Mouse (Mus musculus): ENCODE data around the gene Gm45837.
"Not testable (repeated sequence)": the region's sequence is repeated elsewhere in the genome, so short reads cannot be mapped to it uniquely, and the experiment has no call there.

The Gm45837 gene

DNA sequence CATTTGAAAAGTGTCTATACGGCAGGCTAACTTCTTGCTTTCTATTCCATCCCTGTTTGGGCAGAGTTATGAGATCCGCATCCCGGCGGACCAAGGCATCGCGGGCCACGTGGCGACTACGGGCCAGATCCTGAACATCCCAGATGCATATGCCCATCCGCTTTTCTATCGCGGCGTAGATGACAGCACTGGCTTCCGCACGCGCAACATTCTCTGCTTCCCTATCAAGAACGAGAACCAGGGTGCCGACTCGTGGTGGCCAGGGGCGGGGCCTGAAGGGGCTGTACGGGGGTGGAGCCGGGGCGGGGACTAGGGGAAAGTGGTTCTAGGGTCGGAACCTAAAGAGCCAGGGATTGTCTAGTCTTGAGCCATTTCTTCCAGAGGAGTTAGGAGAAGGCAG lies 93.8 kb downstream of the Gm45837 start:
- no peak for DNase-seq

DNA sequence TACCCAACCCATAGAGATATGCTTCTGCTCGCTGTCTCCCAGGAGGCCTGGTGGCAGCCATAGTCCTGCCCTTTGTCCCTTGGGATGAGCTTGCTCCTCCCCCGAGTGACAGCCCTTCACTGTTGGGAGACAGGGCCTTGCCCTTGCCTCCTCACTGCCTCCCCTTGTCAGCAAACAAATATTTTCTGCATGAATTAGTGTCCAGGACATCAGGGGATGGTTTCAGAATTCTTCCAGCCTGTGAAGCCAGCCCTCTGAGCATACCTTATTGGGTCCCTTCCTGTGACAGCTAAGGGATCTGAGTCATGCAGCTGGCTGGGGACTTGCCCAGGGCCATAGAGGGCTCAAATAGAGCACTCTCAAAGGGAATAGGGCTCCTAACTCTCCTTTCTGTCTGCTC lies 98.5 kb downstream of the Gm45837 start:
- no peak for DNase-seq

DNA sequence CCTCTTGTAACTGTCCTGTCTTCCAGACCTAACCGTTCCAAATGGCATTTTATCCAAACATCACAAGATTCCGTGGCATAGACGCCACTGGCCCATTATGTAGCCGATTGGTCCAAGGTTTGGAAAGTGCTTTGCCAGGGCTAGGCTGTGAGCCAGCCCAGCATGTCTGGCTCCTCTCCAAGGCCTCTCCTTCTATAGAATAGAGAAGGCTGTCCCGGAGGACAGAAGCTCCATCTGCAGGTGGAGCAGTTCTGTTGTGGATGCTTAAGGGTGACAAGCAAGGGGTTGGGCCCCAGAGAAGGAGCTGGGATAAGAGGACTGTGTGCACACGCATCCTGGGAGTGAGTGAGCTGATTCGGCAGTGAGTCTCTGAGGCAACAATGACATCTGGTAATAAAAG lies 103.0 kb downstream of the Gm45837 start:
- peak; percentile 60 for DNase-seq

DNA sequence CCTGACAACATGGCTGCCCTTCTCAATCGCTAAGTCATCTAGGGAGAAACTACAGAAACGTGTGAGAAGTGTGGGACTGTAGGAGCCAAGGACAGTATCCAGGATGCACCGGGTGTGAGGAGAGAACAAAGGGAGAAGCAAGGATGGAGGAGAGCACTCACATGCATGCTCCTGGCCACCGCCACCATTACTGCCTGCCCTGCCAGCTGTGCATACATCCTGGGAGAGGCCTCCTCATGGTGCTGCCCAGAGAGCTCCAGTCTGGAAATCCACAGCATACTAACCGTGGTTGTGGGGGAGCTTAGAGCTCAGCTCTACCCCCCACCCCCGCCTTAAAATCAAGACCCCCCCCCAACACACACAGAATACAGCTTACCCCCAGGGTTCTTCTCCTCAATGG lies 104.1 kb downstream of the Gm45837 start:
- DNase-seq: no peak

DNA sequence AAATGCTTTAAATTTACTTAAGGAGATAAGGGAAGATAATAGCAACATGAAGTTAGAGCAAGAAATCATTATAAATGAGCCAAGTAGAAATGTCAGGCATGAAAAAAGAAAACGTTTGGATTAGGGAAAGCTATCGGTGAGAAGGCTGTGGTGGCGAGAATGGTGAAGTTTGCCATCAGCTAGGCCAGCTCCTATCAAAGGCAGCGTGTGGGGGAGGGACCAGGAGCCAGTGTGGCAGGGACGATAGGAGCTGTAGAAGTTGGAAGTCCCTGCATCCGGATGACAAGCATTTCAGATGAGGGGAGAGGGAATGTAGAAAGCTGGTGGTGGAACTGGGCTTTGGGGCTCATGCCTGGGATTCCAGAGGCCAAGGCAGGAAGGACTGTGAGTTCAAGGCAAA lies 104.6 kb downstream of the Gm45837 start:
- no peak for DNase-seq

DNA sequence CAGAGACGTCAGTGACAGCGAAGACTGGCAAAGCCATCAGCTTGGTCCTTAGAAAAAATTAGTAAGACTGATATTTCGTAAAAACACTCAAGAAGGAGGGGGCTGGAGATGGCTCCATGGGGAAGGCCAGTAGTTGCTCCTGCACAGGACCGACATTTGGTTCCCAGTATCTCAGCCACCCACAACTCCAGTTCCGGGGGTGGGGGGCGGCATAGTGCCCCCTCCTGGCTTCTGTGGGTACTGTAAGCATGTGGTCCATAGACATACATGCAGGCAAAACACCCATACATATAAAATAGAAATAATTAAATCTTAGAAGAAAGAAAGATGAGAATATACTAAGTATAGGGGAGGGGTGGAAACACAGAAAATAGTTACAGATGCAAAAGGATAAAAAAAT lies 105.8 kb downstream of the Gm45837 start:
- no peak for DNase-seq

DNA sequence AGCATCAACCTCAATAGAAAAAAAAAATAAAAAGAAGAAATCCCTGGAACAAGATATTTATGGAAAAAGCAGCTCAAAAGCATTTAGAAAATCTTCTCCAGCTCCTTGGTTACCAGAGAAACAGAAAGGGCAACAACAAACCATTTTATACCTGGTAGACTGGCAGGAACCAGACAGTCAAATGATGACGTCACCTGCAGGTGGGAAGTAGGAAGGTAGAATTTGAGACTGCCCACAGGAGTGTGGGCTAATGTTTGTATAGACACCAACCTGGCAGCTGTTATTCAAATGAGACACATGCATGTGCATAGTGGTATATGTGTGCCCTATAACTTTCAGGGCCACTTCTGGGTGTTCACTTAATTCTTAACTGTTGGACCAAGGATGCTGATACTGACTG lies 111.0 kb downstream of the Gm45837 start:
- no peak for DNase-seq

DNA sequence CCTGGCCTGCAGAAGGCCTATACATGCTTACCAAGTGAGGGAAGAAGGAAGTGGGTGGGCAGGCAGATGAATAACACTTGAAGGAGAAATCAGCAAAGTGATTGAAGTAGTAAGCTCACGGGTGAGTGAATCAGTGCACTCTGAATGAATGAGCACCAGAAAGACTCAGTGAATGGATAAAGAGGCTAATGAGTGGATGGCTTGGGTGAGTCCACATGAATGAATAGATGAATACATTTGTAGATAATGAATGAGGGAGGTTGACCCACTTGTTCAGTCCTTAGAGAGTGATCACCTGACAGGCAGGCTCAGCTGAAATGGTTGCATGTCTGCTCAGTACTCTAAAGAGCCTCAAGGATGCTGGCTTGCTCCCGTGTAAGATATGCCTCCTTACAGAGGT lies 112.5 kb downstream of the Gm45837 start:
- no peak for DNase-seq

DNA sequence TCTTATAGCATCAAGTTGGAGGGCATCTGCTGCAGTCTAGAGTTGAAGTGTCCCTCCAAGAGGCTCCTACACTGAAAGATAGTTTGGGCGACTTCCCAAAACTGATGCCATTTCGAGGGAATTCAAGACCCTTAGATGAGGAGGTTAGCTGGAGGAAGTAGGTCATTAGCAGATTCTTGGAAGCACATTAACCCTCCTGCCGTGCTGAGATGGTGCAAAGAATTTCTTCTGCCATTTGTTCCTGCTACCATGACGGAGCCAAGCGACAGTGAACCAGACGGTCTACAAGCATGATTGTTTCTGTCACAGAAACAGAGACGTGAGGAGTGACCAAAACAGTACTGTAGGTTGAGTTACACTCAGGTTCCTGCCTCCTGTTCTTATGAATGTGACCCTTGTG lies 115.8 kb downstream of the Gm45837 start:
- DNase-seq: no peak

DNA sequence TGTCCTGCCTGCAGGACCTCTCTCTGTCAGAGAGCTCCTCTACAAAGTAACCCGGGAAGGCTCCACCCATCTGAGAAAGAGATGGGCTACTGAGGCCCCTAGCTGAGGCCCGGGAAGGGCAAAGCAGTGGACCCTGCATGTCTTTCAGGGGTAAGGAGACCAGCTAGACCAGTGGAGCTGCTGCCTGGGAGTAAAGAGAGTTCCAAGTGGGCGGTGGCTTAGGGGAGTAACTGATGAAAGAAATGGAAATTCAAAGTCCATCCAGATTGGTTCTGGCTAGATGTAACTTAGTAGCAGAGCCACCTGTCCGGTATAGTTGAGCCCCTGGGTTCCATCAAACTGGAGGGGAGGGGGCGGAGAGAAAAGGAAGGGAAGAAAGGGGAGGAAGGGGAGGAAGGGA lies 123.7 kb downstream of the Gm45837 start:
- no peak for DNase-seq

DNA sequence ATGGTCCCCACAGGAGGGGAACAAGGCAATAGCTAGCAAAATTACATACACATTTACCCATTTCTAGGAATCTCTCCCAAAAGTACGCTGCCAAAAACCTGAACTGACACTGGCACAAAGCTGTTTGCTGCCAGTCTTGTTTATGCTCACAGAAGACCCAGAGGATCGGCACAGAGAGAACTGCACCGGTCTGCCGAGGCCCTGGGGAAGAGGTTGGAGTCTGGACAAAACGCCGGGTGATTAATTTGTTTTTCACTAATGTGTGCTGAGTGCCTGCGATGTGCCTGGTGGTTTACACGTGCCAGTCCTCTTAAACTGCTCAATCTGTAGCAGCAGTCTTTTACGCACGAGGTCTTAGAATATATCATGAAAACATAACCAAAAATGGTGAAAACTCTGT lies 124.4 kb downstream of the Gm45837 start:
- no peak for DNase-seq

DNA sequence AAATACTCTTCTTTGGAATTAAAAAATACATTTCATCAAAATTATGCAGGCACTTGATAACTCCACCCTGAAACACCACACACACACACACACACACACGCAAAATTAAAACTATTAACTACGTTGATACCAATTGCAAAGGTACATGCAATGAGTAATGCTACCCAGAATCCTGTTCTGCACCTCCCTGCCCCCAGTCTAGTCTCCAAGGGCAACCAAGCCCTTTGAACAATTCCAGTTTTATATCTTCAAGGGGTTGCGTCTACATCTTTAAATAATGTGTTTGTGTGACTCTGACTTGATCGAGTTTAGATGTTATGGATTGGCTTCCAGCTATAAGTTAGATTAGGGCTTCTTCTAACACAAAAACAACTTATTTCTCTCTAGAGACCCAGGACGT lies 124.8 kb downstream of the Gm45837 start:
- no peak for DNase-seq

DNA sequence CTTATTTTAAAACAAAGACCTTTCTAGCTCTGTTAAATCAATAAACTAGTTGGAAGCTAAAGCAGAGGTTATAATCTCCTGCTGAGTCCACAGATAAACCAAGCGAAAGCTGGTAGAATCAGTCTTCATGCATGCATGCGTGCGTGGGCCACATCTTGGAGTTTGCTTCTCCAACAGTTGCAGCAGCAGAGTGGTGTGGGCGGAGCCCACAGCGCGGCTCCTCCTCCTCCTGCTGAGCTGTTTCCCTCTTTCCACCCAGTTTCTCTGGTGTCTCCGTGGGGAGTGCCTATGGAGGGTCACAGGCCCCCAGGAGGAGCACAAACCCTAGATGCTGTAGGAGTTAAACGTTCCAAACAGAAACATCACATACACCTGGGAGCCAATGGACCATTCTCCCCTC lies 126.9 kb downstream of the Gm45837 start:
- no peak for DNase-seq

DNA sequence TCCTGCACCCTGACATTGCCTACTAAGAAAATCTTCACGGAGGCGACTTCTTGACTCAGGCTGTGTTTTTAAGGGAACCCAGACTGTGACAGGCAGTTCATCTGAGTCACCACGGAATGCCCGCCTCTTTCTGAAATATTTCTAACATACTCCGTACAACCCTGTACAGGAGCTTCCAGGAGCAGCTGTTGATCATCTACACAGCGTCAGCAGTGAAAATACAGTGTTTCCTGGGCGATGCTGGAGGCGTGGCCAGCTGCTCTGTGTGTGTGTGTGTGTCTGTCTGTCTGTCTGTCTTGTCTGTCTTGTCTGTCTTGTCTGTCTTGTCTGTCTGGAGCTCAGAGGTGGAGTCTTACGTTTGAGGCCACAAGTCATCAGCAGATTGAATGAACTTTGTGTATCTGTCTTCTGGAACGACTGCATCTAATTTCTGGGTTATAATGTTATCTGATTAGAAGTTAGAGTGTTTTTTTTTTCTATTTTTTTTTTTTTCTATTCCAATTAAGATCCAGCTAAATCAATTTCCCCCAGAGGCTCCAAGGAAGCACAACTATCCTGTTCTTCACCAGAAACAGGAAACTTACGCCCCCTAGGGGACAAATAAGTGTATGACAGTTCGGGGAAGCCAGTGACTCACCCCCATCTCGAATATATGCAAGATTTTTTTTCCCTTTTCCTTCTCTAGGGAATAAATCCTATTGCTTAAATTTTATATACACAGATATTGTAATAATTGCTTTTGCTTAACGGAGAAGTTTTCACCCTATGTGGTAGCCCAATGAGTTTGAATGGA lies 127.7 kb downstream of the Gm45837 start:
- DNase-seq: peak; percentile 57

DNA sequence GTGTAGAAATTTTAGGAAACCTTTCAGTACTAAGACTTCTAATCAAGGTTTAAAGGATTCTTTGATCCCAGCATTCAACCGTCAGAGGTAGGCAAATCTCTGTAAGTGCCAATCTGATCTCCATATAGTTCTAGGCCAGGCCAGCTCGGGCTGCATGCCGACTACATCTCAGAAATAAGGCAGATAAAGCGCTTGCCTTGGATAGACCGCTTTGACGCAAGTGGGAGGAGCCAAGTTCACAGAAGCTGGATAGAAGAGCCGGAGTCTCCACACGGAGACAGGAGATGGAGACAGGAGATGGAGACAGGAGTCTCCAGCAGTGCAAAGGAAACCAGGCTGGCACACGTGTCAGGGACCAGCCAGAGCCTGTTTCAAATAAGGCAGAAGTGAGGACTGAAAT lies 129.1 kb downstream of the Gm45837 start:
- no peak for DNase-seq

DNA sequence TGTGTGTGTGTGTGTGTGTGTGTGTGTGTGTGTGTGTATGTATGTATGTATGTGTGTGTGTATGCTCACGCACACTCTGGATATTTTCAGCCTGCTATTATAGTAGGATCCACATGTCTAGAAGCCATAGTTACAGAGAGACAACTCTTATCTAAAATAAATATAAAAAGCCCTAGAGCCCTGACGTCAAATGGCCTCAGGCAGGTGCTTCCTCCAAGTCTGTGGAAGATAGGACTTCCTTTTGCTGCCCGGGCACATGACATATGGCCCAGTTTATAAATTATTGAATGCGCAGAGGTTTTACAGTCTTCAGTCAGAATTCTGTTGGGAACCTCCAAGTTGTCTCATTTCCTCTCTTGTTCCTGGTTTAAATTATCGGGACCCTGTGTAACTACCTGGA lies 130.0 kb downstream of the Gm45837 start:
- DNase-seq: no peak

DNA sequence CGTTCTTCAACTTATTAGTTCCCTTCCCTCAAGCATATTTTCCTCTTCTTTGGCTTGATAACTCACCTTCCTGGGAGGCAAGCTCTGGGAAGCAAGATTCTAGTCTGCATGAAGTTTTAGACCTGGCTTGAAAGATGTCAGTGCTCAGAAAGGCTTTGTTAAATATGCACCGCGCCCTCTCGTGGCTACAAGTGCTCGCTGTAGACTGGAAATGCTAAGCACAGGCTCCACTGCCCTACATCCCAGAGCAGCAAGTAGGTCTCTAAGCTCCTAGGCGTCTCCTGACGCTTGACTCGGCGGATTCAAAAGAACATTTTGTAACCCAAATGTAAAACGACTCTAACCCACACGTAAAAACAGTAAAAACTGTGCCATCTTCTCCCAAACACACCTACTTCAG lies 130.4 kb downstream of the Gm45837 start:
- DNase-seq: peak; percentile 84

DNA sequence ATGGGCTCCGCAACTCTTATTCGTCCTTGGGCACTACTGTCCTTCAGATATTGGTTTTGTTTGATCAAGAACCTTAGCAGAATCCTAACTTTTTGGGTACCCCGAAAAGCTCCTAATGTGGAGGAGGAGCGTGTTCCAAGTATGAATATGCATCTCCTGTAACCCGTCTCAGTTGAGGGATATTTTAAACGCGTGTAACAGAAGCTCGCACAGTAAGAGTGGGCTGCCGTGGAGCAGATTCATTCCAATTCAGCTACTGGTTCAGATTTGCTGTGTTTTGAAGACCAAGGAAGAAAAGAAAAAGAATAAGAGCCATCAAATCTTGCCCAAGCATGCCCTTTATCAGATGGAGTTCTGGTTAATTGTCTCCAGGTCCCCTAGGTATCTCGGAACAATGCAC lies 131.0 kb downstream of the Gm45837 start:
- no peak for DNase-seq

DNA sequence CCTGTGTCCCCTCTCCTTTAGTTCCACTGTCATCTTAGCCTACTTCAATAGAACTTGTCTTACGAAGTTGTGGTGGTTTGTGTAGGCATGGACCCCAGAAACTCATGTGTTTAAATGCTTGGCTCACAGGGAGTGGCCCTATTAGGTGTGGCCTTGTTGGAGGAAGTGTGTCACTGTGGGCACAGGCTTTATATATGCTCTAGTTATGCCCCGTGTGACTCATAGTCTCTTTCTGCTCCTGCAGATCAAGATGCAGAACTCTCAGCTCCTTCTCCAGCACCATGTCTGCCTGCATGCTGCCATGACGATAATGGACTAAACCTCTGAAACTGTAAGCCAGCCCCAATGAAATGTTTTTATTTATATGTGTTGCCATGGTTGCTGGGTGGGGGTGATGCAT lies 137.0 kb downstream of the Gm45837 start:
- no peak for DNase-seq

DNA sequence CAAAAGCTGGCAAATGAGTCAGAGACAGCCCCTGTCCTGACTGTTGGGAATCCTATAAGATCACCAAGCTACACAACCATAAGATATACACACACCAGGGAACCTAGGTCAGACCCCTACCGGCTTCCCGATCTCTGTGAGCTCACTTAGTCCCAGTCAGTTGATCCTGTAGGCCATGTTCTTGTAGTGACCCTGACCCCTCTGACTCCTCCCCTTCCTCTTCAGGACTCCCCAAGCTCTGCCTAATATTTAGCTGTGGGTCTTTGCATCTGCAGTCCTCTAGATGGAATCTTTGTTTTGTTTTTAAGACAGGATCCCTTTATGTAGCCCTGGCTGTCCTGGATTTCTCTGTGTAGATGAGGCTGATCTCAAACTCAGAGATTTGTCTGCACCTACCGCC lies 138.6 kb downstream of the Gm45837 start:
- no peak for DNase-seq

DNA sequence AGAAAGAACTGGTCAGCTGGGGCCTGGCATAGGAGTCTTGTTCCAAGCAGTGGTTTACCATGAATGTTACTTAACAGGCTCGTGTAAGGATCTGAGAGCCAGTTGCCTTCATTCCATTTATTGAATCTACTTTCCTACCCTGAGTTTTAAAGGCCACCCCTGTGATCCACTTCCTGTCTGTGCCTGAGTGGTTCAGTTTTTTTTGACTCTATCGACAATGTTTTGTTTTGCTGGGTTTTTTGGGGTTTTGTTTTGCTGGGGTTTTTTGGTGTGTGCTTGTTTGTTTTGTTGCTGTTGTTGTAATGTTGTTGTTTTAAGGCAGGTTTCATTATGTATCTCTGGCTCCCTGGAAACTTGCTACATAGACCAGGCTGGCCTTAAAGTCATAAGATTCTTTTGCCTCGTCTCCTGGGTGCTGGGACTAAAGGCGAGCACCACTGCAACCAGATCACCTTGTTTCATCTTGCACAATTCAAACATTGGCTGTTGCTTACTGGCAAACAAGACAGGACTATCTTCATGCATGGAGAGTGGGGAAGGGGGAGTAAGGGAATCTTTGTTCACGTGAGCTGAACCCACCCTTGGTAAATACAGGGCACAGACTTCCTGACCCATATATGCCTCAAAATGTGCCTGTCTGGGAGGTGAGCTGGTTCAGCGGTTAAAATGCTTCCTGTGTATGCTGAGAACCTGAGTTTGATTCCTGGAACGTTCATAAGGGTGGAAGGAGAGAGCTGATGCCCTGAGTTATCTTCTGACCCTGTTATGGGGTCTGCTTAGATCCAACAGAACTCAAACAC lies 140.2 kb downstream of the Gm45837 start:
- DNase-seq: no peak

DNA sequence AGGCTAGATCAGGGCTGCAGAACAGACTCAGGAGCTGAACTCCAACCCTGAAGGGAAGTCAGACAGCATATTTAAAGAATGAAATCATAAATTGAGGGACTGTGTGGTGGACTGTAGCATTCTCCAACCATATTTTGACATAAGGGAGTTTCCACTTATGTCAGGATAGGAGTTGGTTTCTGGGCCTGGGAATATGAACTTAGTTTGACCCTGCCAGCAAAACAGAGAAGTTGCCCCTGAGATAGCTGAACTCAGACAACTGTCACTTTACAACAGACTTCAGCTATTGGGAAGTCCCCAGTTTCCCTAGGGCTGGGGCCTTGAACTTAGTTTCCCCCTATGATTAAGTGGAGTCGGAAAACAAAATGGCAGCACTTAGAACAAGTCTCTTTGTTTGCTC lies 140.8 kb downstream of the Gm45837 start:
- no peak for DNase-seq

DNA sequence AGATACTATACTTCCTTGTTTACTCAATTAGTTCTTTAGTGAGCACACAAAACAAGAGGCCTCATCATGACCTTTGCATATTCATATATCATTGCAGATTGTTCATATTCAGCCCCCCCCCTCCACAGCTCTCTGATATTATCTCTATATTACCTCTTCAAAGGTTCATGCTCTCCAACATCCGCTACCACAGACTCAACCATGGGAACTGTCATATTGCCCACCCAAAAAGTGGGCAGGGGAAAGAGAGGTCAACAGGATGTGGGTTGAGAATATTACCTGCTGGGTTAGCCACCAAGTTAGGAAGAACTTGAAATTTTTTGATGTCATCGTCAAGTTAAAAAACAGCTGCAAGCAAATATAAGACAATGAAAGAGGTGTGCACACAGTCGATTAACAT lies 144.8 kb downstream of the Gm45837 start:
- DNase-seq: not testable (repeated sequence)

DNA sequence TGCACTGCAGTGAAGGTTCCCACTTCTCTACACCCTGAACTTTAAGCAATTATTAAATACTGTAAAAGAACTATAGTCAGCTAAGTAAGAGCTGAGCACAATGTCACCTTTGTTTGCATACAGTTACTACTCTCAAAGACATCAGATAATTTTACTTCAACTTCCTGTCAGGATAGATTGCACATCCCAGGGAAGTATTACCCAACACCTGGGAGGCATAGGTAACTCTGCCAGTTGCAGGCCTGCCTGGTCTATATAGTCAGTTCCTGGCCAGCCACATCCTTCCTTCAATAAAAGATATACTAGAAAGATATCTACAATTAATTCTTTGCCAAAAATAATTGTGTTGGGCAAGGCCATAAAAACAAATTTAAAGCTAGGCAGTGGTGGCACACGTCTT lies 146.7 kb downstream of the Gm45837 start:
- DNase-seq: no peak

DNA sequence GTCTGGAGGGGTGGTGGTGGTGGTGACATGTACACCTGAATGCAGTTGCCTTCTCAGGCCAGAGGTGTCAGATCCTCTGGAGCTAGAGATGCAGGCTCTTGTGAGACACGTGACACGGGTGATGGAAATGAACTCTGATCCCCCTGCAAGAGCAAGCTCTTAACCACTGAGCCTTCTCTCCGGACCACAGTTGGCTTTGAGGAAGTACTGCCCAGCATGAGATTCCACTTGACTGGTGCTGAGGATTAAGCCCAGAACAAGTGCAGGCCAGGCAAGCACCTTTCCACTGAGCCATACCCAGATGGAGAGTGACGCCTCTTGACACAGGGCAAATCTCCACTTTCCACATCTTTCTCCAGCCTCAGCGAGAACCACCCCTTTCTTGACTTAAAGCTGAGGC lies 148.7 kb downstream of the Gm45837 start:
- DNase-seq: not testable (repeated sequence)

Data from right cerebral cortex, postnatal 14 days (tissue).